Mouse (Mus musculus) subcutaneous adipose tissue, adult 2 months (tissue): ENCODE results near the gene Zfp563. TPM values are rescaled to one million over a fixed set of nuclear protein-coding genes. Genes with fewer than 3 reads are reported as not detected.

ENCODE experiments used
- polyA plus RNA-seq: library from polyadenylated mRNA; depleted of rRNA; stranded (reverse); fragments of >200 nt; gene quantifications from 2 replicates; pipeline ENCODE4 v1.2.3, GENCODE M21; 2012; ENCODE audit warnings: low replicate concordance; rRNA removed

The Zfp563 gene
- polyA plus RNA-seq: 1.2 and 2.5 TPM in 2 replicates

DNA sequence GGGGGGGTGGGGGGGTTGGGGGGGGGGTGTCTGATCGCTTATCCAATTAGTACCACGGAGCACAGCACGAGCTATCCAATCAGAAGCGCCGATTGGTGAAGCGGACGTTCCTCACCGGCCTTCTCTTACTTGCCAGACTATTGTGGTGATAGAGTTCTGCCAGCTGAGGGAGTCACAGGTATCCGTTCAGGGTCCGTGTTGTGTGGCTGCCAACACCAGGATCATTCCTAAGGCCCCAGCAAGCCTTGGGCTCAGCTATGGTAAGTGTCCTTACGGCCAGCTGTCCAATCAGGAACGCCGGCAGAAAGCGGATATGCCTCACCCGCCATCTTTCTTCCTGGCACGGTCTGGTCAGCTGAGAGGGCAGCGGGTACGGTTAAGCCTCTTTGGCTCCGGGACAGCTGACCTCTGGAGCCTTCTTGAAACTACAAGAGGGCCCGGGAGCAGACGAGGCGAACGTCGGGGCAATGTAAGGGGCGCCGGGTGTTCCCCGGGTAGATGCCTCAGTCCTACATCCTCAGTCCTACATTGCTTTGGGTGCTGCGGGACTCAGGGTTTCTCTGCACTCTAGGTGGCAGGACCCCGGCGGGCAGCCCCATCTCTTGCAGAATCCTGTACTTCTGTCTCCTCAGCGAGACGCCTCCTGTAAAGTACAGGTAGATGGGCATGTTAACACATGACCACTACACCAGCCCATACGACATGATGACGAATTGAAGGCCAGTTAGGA is at the start of gene Zfp563:
Gene Zfp563, plus strand, starts transcription at position 91 of the 730 bp plus-strand sequence.

DNA sequence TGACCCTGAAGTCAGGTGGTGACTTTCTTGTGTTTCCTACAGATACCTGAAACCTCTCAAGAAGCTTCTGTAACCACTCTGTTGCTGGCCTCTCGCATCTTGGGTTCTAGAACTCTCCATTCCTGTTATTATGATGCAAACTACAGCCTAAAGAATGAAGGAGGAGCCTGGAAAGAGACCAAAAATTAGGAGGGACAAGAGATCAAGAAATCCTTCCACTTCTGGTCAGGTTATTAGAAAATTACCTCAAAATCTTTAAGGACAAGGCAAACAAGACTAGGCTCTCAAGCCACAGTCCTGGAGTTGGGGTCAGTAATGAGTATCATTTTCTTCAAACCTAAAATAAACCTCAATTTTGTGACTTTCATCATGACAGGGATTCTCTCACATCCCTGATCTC is 21.2 kb upstream of the Zfp563 start, which contains the start of gene 4921501E09Rik:
Gene 4921501E09Rik, minus strand, starts transcription at position 101 of the 400 bp plus-strand sequence.

DNA sequence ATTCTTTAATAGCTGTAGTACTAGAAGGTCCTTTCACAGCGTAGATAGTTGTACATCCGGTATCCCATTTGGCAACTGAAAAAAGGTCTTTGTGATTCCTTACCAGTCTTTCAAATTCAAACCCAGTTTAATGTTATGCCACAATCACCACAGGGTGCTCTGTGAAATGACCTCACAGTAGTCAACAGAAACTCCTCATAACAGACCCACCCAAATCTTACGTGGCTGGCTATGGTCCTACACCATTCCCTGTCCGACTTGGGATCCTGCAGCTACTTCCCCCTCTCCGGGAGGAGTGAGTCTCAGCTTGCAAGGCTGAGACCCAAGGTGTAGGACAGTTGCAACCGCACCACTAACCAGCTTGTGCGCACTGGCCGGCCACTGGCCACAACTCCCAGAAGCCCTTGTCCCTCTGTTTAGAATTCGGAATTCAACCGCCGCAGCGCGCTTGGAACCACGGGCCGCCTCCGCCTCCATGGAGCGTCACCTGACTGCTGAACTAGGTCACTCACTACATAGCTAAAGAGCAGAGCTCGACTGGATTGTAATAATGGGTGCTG is 50.2 kb downstream of the Zfp563 start, which contains the start of gene Morc2b:
Gene Morc2b, minus strand, starts transcription at position 423 of the 560 bp plus-strand sequence.

Other genes with a start within 250 kb of the Zfp563 start
- 1.5 and 1.7 TPM in 2 replicates for gene Zfp870, start 197.7 kb upstream of the Zfp563 start, polyA plus RNA-seq
- gene Cyp4f14, start 172.0 kb upstream of the Zfp563 start, polyA plus RNA-seq: 0.30 and 0.93 TPM in 2 replicates
- gene Cyp4f13, start 141.9 kb upstream of the Zfp563 start, polyA plus RNA-seq: 62.2 and 69.2 TPM in 2 replicates
- gene Zfp472, start 123.5 kb upstream of the Zfp563 start, polyA plus RNA-seq: 1.1 and 1.4 TPM in 2 replicates
- gene Zfp952, start 96.2 kb upstream of the Zfp563 start, polyA plus RNA-seq: 4.5 and 5.3 TPM in 2 replicates
- 1.3 and 1.8 TPM in 2 replicates for gene Zfp763, start 55.9 kb upstream of the Zfp563 start, polyA plus RNA-seq
- gene 4921501E09Rik, start 21.3 kb upstream of the Zfp563 start, polyA plus RNA-seq: not detected in 2 replicates
- gene Morc2b, start 50.4 kb downstream of the Zfp563 start, polyA plus RNA-seq: not detected in 2 replicates
- not detected in 2 replicates for gene Olfr55, start 79.1 kb downstream of the Zfp563 start, polyA plus RNA-seq
- gene Olfr239, start 102.0 kb downstream of the Zfp563 start, polyA plus RNA-seq: not detected in 2 replicates
- 0.26 TPM in 1 of 2 replicates, not detected in the other for gene Olfr1564, start 132.4 kb downstream of the Zfp563 start, polyA plus RNA-seq
- 1.1 and 1.9 TPM in 2 replicates for gene Zfp955a, start 165.8 kb downstream of the Zfp563 start, polyA plus RNA-seq
- gene Olfr63, start 175.4 kb downstream of the Zfp563 start, polyA plus RNA-seq: not detected in 2 replicates
- 1.8 and 2.9 TPM in 2 replicates for gene Zfp955b, start 200.2 kb downstream of the Zfp563 start, polyA plus RNA-seq